In genomic region chr2:168205265-168205664, GRCm38 (mm10) we compare ENCODE assay signal across 8 mouse cellular contexts. TPM values are rescaled to one million over a fixed set of nuclear protein-coding genes. Genes with fewer than 3 reads are reported as not detected.
DNase-seq lines count a peak whose midpoint lies in the region; ATAC-seq lines count a peak whose summit lies in the region.

No protein-coding gene starts in this region.

- H3K27ac ChIP-seq in intestine, embryonic 14.5 days (ENCODE audit: low read depth), result peak overlapping the region; percentile 99; the same call in 1 of the 2 replicates

- peaks cover 15% of the 10 kb centered on the region for H3K4me1 ChIP-seq in intestine, embryonic 14.5 days (replicated peaks; ENCODE audit: control insufficient read depth, insufficient read depth, low read length)

- peak overlapping the region; percentile 88 for H3K4me2 ChIP-seq in intestine, embryonic 14.5 days (ENCODE audit: low read length)

- H3K27me3 ChIP-seq in intestine, embryonic 14.5 days (replicated peaks; ENCODE audit: control insufficient read depth, insufficient read depth, low read length), result no peaks in the 10 kb centered on the region

- H3K9ac ChIP-seq in intestine, embryonic 14.5 days (ENCODE audit: low read length), result peak overlapping the region; percentile 100

- peak; percentile 78 to 82 for DNase-seq in adrenal gland, adult 18-20 months (ENCODE audit: low spot score in 2 of 2)
- peak; percentile 94 for DNase-seq in embryo, embryonic 11 days
- DNase-seq in gastrocnemius, postnatal 25 days, result peak; percentile 76
- peak; percentile 95 for DNase-seq in intestine, embryonic 14.5 days (ENCODE audit: low spot score)
- peak; percentile 92 to 97 for DNase-seq in left cerebral cortex, postnatal 14 days (ENCODE audit: low spot score in 2 of 2)
- peak; percentile 93 for DNase-seq in mesoderm, embryonic 11.5 days (ENCODE audit: low read depth, low spot score)
- peak; percentile 86 to 90 for DNase-seq in right cerebral cortex, postnatal 36 days (ENCODE audit: low spot score in 2 of 2)
- peak; percentile 87 for DNase-seq in yolk sac, embryonic 10.5 days (ENCODE audit: low spot score)

- 5% methylated on average over 6 of the region's 6 CpGs for WGBS in intestine, embryonic 14.5 days

- intact Hi-C loops in left cerebral cortex, postnatal 14 days (cut with DNase I), result loop anchor here (2.0 kb wide), 1 partner anchor 88 kb away; no protein-coding TSS in a partner anchor

- H3K4me3 ChIP-seq in intestine, embryonic 14.5 days (ENCODE audit: low read depth, low read length), result peak overlapping the region; percentile 99

- peaks cover 44% of the 10 kb centered on the region for H3K36me3 ChIP-seq in intestine, embryonic 14.5 days (ENCODE audit: control insufficient read depth, insufficient read depth, low read length)

- no peaks in the 10 kb centered on the region for H3K9me3 ChIP-seq in intestine, embryonic 14.5 days (ENCODE audit: control insufficient read depth, low read length)

- ATAC-seq in intestine, embryonic 14.5 days (replicated peaks; ENCODE audit: low FRiP score, low TSS enrichment, low read depth), result no peak

RNA-seq across cellular contexts. Expression of gene Adnp, which starts 1.6 kb away (rescaled TPM):
- 10 to 100 TPM; 40.2 to 47.3 TPM for total RNA-seq in adrenal gland, adult 18-20 months (2021)
- total RNA-seq in gastrocnemius, postnatal 25 days (2021), result 10 to 100 TPM; 15.2 to 16.7 TPM
- polyA plus RNA-seq in intestine, embryonic 14.5 days (2014; fragmentation: Nextera tagmentation; extraction: Ambion mirVana), result 3.1 and 3.2 TPM in 2 replicates
- 100 to 1,000 TPM in 1 of 2 experiments, 10 to 100 TPM in 1; 99.0 to 106 TPM for total RNA-seq in left cerebral cortex, postnatal 14 days (2021)

RNA-seq across cellular contexts. Expression of gene Gm20716, which starts 24.9 kb away (rescaled TPM):
- 10 to 100 TPM; 20.8 to 24.6 TPM for total RNA-seq in adrenal gland, adult 18-20 months (2021)
- total RNA-seq in gastrocnemius, postnatal 25 days (2021), result 1 to 10 TPM; 8.2 to 9.1 TPM
- polyA plus RNA-seq in intestine, embryonic 14.5 days (2014; fragmentation: Nextera tagmentation; extraction: Ambion mirVana), result 23.3 and 24.8 TPM in 2 replicates
- total RNA-seq in left cerebral cortex, postnatal 14 days (2021), result 10 to 100 TPM; 25.5 to 31.8 TPM

RNA-seq across cellular contexts. Expression of gene Dpm1, which starts 25.1 kb away (rescaled TPM):
- total RNA-seq in adrenal gland, adult 18-20 months (2021), result 100 to 1,000 TPM; 122 to 134 TPM
- total RNA-seq in gastrocnemius, postnatal 25 days (2021), result 10 to 100 TPM; 70.2 to 73.6 TPM
- polyA plus RNA-seq in intestine, embryonic 14.5 days (2014; fragmentation: Nextera tagmentation; extraction: Ambion mirVana), result 76.4 and 76.8 TPM in 2 replicates
- 10 to 100 TPM; 53.0 to 66.3 TPM for total RNA-seq in left cerebral cortex, postnatal 14 days (2021)

RNA-seq across cellular contexts. Expression of gene Mocs3, which starts 25.2 kb away (rescaled TPM):
- total RNA-seq in adrenal gland, adult 18-20 months (2021), result 10 to 100 TPM; 15.4 to 16.9 TPM
- total RNA-seq in gastrocnemius, postnatal 25 days (2021), result 1 to 10 TPM; 3.9 to 4.0 TPM
- polyA plus RNA-seq in intestine, embryonic 14.5 days (2014; fragmentation: Nextera tagmentation; extraction: Ambion mirVana), result 7.7 and 7.8 TPM in 2 replicates
- 10 to 100 TPM; 17.5 to 18.0 TPM for total RNA-seq in left cerebral cortex, postnatal 14 days (2021)
